Mouse (Mus musculus) bone marrow macrophage, adult 2 months (primary cell): ENCODE measurements around the gene Rab6a.

Source experiments
- CTCF ChIP-seq: IDR thresholded peaks from 2 replicates; pipeline ENCODE4 v1.5.1; 2012; ENCODE audit warnings: low read depth, mild to moderate bottlenecking, low read length, moderate library complexity
- POLR2A ChIP-seq: IDR thresholded peaks from 2 replicates; pipeline ENCODE4 v1.6.1; 2012; ENCODE audit warnings: mild to moderate bottlenecking, low read depth, low read length, borderline replicate concordance

DNA sequence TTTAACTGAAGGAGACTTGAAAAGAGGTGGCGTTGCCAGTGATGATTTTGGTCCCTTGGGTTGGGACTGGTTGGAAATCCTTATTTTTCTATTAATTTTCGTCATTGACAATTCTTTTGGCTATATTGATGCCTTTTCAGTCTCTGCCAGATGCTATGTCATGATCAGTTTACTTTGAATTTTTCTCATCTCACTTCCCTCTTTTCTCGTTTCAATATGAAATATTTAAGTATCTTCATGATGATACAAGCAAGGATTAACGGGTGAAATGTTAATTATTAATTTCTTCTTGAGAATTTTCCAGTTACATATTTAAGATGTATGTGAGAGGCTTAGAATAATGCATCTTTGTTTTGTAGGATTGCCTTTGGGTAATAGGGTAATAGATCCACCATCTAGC, 1.7 kb downstream of the Rab6a start:
- TF ChIP-seq CTCF: no peak
- no peak for TF ChIP-seq POLR2A
